Mouse (Mus musculus): ENCODE measurements at regions not wholly inside any gene's neighbourhood (a gene's known extent, or its start where the extent isn't known, plus 50 kb on each side); places are given as distances from the start of the nearest gene placed in this dataset.

GRCm38 (mm10) chr4:80631041-80631440, 202.9 kb upstream of the Tyrp1 start:
- H3K27ac ChIP-seq, result peak overlapping the region; percentile 78
- TF ChIP-seq CTCF (IDR thresholded peaks at IDR 0.05), result no peak
- intact Hi-C loops (cut with DNase I), result loop anchor here (5.0 kb wide), 1 partner anchor 114 kb away; no protein-coding TSS in a partner anchor
- no peak for DNase-seq (ENCODE audit: extremely low spot score in 1 of 2, low spot score in 2 of 2)
- H3K4me3 ChIP-seq, result no peak overlapping the region

GRCm38 (mm10) chr4:80631441-80631840, 202.5 kb upstream of the Tyrp1 start:
- H3K27ac ChIP-seq, result peak overlapping the region; percentile 78
- intact Hi-C loops (cut with DNase I), result loop anchor here (5.0 kb wide), 1 partner anchor 114 kb away; no protein-coding TSS in a partner anchor
- no peak for DNase-seq (ENCODE audit: extremely low spot score in 1 of 2, low spot score in 2 of 2)

GRCm38 (mm10) chr4:80638381-80638780, 195.5 kb upstream of the Tyrp1 start:
- TF ChIP-seq CTCF (IDR thresholded peaks at IDR 0.05), result no peak
- Histone ChIP-seq H3K27ac (peak overlapping the region; percentile 78), H3K4me3 (no peak overlapping the region)
- peak in 1 of 2 experiments; percentile 22 for DNase-seq (ENCODE audit: extremely low spot score in 1 of 2, low spot score in 2 of 2)
- intact Hi-C loops (cut with DNase I), result loop anchor here (2.0 kb wide), 1 partner anchor 106 kb away; no protein-coding TSS in a partner anchor

More at GRCm38 (mm10) chr4:80631441-80631840, 202.5 kb upstream of the Tyrp1 start:
- no peak for TF ChIP-seq CTCF (IDR thresholded peaks at IDR 0.05)
- H3K4me3 ChIP-seq, result no peak overlapping the region
